Mouse (Mus musculus) heart, postnatal 0 days (tissue): ENCODE results near the gene Carm1. TPM values are rescaled to one million over a fixed set of nuclear protein-coding genes. Genes with fewer than 3 reads are reported as not detected.

ENCODE experiments used
- ATAC-seq: fragments of 200-750 bp; cut with Nextera tagmentation; 2 replicates; pipeline ENCODE4 v1.8.0; 2017; ENCODE audit warnings: low read depth, moderate number of reproducible peaks, moderate library complexity; ENCODE audit not compliant: insufficient read depth
- DNase-seq: peaks from one replicate; pipeline ENCODE4 v3.0.0-alpha.2; 2016; ENCODE audit warnings: low spot score
- H3K27ac ChIP-seq: fragments of 300-500 bp; sonication (generic); 2 replicates; pipeline ENCODE4 v1.5.1; 2014; ENCODE audit warnings: low read depth, mild to moderate bottlenecking
- H3K27me3 ChIP-seq: fragments of 300-500 bp; sonication (generic); 2 replicates; pipeline ENCODE4 v1.6.1; 2014; ENCODE audit warnings: low read length, mixed read lengths; ENCODE audit not compliant: control insufficient read depth, insufficient read depth
- H3K36me3 ChIP-seq: fragments of 300-500 bp; sonication (generic); replicated peaks from 2 replicates; pipeline ENCODE4 v1.6.1; 2014; ENCODE audit warnings: low read length, mixed read lengths; ENCODE audit not compliant: control insufficient read depth, insufficient read depth
- H3K4me1 ChIP-seq: fragments of 300-500 bp; sonication (generic); 2 replicates; pipeline ENCODE4 v1.6.1; 2014; ENCODE audit warnings: antibody characterized with exemption; ENCODE audit not compliant: control insufficient read depth, insufficient read depth
- H3K4me2 ChIP-seq: fragments of 300-500 bp; sonication (generic); 2 replicates; pipeline ENCODE4 v1.6.1; 2014; ENCODE audit warnings: low read depth, mild to moderate bottlenecking, low read length, moderate library complexity
- H3K4me3 ChIP-seq: fragments of 300-500 bp; sonication (generic); 2 replicates; pipeline ENCODE4 v1.5.1; 2014; ENCODE audit warnings: low read depth, low read length
- H3K9ac ChIP-seq: fragments of 300-500 bp; sonication (generic); replicated peaks from 2 replicates; pipeline ENCODE4 v1.6.1; 2014; ENCODE audit warnings: low read depth, low read length, mixed read lengths
- H3K9me3 ChIP-seq: fragments of 300-500 bp; sonication (generic); replicated peaks from 2 replicates; pipeline ENCODE4 v1.6.1; 2016; ENCODE audit warnings: low read length; ENCODE audit not compliant: control insufficient read depth
- CTCF ChIP-seq: IDR thresholded peaks from 2 replicates; pipeline ENCODE4 v1.5.1; 2016; ENCODE audit warnings: antibody characterized with exemption, control low read depth, low read depth
- EP300 ChIP-seq: IDR thresholded peaks from 2 replicates; pipeline ENCODE4 v1.6.1; 2016; ENCODE audit warnings: antibody characterized with exemption, low read depth
- WGBS: fragments of 180-500 bp; shearing (Covaris S2); extraction: QIAGEN DNeasy Blood & Tissue Kit; methylation state at CpG from one replicate; pipeline ENCODE4 v1.1.7; 2014; 5-methylcytosine and 5-hydroxymethylcytosine counted together
- polyA plus RNA-seq: library from polyadenylated mRNA; unstranded; fragments of >200 nt; fragmentation: Nextera tagmentation; extraction: Ambion mirVana; gene quantifications from 2 replicates; pipeline ENCODE4 v1.2.1, GENCODE M21; 2015
- total RNA-seq: library from RNA; depleted of rRNA; stranded (reverse); fragments of >200 nt; gene quantifications from 2 replicates; pipeline ENCODE4 v1.2.3, GENCODE M21; 2014; ENCODE audit warnings: low replicate concordance

Carm1 gene
- total and polyA plus RNA-seq, 2 experiments from 2014 or later, result 12.7 to 78.3 TPM

DNA sequence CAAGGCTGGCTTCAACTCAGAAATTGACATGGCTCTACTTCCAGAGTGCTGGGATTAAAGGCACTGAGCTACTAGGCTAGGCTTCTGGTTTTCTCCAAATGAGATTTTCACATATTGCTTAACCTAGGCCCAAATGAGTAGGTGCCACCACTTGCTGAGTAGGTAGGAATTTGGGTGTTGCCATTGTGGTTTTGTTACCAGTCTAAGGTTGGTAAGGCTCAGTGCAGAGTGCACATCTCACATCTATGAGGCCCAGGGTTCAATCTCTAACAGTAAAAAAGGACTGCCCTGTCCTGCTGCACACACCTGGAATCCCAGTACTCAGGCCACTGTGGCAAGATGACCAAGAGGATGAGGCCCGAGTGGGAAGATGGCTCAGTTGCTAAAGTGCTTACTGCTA, 38.7 kb downstream of the Carm1 start:
- H3K9me3 ChIP-seq, result no peaks in the 10 kb centered on the region
- no peak for DNase-seq

DNA sequence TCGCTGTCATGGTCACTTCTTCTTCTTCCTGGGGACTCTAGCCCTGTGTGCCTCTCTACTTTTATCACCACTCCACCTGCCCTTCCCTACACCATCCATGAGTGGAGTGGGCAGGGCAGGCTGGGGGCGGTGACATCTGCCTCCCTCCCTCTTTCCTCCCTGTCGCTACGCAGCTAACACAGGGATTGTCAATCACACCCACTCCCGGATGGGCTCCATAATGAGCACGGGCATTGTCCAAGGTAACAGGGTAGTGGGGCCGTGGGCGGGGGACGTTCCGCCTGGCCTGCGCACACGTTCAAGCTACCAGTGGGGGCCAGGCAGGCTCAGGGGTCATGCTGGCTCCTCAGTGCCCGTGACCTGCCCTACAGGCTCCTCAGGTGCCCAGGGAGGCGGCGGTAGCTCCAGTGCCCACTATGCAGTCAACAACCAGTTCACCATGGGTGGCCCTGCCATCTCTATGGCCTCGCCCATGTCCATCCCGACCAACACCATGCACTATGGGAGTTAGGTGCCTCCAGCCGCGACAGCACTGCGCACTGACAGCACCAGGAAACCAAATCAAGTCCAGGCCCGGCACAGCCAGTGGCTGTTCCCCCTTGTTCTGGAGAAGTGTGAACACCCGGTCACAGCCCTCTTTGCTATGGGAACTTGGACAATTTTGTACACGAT, 41.1 kb downstream of the Carm1 start:
- no peaks in the 10 kb centered on the region for H3K9me3 ChIP-seq
- DNase-seq (no peak), ATAC-seq (no peak)
- TF ChIP-seq EP300 (no peak), CTCF (no peak)
- H3K4me2 ChIP-seq, result no peak overlapping the region
- no peak overlapping the region for H3K27ac ChIP-seq
- H3K9ac ChIP-seq, result no peak overlapping the region
- WGBS, result 86% methylated on average over 23 of the region's 23 CpGs
- H3K36me3 ChIP-seq, result peaks cover 72% of the 10 kb centered on the region
- H3K4me1 ChIP-seq, result peaks cover 7% of the 10 kb centered on the region
- no peaks in the 10 kb centered on the region for H3K27me3 ChIP-seq
- H3K4me3 ChIP-seq, result no peak overlapping the region

More for the DNA sequence above, 38.7 kb downstream of the Carm1 start:
- Histone ChIP-seq H3K4me2 (no peak overlapping the region), H3K4me3 (no peak overlapping the region), H3K27me3 (no peaks in the 10 kb centered on the region), H3K9ac (no peak overlapping the region), H3K27ac (no peak overlapping the region), H3K4me1 (no peaks in the 10 kb centered on the region), H3K36me3 (peaks cover 96% of the 10 kb centered on the region)
- no peak for ATAC-seq
- 82% methylated on average over 1 of the region's 1 CpGs for WGBS
- TF ChIP-seq EP300 (no peak), CTCF (no peak)

DNA sequence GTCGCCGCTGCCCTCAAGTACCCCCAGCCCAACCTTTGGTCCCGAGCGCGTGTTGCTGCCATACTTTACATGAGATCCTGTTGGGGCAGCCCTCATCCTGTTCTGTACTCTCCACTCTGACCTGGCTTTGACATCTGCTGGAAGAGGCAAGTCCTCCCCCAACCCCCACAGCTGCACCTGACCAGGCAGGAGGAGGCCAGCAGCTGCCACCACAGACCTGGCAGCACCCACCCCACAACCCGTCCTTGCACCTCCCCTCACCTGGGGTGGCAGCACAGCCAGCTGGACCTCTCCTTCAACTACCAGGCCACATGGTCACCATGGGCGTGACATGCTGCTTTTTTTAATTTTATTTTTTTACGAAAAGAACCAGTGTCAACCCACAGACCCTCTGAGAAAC, 41.7 kb downstream of the Carm1 start:
- Histone ChIP-seq H3K27me3 (no peaks in the 10 kb centered on the region), H3K27ac (no peak overlapping the region), H3K4me1 (peaks cover 7% of the 10 kb centered on the region), H3K9me3 (no peaks in the 10 kb centered on the region), H3K36me3 (peaks cover 67% of the 10 kb centered on the region), H3K9ac (no peak overlapping the region), H3K4me3 (no peak overlapping the region), H3K4me2 (no peak overlapping the region)
- TF ChIP-seq EP300, result no peak
- no peak for TF ChIP-seq CTCF
- WGBS, result 76% methylated on average over 8 of the region's 8 CpGs
- DNase-seq, result no peak
- no peak for ATAC-seq

DNA sequence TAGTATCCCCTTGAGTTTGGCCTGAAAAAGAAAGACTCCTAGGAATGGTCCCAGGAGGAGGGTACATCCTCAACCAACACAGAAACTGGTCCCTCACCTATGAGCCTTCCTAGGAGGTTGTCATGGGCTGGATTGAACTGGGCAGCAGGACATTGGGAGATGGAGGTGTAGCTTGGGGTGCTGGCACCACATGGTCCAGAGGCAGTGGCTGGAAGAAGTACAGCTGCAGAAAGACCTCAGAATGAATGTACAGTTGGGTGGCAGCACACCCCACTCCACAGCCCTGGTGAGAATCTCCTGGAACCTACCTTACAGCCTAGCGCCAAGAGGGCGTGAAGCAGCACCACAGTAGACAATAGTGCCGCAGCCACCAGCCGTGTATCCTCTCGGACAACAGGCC, 42.8 kb downstream of the Carm1 start:
- no peaks in the 10 kb centered on the region for H3K27me3 ChIP-seq
- 93% methylated on average over 5 of the region's 5 CpGs for WGBS
- no peak overlapping the region for H3K4me3 ChIP-seq
- DNase-seq, result no peak
- peaks cover 60% of the 10 kb centered on the region for H3K36me3 ChIP-seq
- H3K9ac ChIP-seq, result no peak overlapping the region
- no peak for TF ChIP-seq EP300
- no peak for TF ChIP-seq CTCF
- H3K4me1 ChIP-seq, result peaks cover 15% of the 10 kb centered on the region
- no peak for ATAC-seq
- no peak overlapping the region for H3K27ac ChIP-seq
- H3K9me3 ChIP-seq, result no peaks in the 10 kb centered on the region
- no peak overlapping the region for H3K4me2 ChIP-seq

DNA sequence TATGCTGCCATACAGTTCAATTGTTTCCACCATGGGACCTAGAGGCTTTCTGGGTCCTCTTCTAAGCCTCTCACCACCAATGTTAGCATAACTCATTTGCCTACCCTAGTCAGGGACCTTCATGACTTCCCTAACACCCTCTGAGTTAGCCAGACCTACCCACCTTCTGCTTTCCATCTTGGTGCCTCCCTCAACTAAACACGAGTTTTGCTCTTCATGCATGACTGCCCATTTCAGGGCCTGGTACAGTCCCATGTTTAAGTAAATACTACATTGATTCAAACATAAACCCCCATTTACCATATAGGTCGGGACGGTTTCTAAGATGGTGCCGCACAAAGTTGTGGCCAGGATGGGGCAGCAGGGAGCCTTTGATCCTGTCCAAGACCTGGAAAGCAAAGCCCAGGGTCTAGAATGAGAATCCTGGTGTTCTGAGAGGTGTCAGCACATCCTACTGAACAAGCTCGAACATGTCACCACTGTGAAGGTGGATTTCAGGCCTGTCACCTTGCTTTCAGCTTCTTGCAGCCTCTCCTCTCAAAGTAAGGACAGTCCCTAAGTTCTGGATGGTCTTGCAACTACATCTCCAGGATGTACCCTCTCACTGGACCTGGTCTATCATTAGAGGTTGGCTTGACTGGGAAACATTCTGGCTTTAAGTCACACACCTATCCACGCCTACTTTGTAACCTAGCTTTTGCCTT, 44.6 kb downstream of the Carm1 start:
- no peak for DNase-seq
- H3K27me3 ChIP-seq, result no peaks in the 10 kb centered on the region
- no peak overlapping the region for H3K4me2 ChIP-seq
- ATAC-seq, result no peak
- H3K4me3 ChIP-seq, result no peak overlapping the region
- no peak overlapping the region for H3K27ac ChIP-seq
- peaks cover 56% of the 10 kb centered on the region for H3K36me3 ChIP-seq
- 82% methylated on average over 6 of the region's 6 CpGs for WGBS
- TF ChIP-seq CTCF (no peak), EP300 (no peak)
- H3K9me3 ChIP-seq, result no peaks in the 10 kb centered on the region
- H3K4me1 ChIP-seq, result peaks cover 15% of the 10 kb centered on the region
- H3K9ac ChIP-seq, result no peak overlapping the region
